Mouse (Mus musculus): ENCODE measurements around the gene Ttc28. TPM values are rescaled to one million over a fixed set of nuclear protein-coding genes. Genes with fewer than 3 reads are reported as not detected.
A peak's percentile ranks its signal among the peaks of the same experiment; 100 is the strongest.

The Ttc28 gene
- polyA plus RNA-seq, 1 experiment, result 16.3 TPM

DNA sequence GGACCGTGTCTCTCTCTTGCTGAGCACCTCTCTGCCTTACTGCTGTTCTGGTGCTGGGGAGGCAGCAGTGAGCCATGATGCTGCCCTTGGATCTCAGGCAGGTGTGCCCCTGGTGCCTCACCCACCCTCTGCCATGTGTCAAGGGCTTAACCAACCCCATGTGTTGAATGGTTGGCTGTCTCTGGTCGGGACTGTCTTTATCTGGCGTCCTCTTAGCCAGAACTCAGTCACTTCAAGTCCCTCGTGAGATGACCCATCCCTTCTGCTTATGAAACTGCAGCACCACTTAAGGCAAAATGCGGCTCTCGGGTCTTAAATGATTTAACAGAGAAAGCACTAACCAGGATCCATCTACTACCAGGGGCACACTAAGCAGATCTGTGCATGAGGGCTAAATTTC lies 283.3 kb downstream of the Ttc28 start:
- Histone ChIP-seq H3K4me3 (ENCODE audit: insufficient read depth, low read depth, low read length) (no peak overlapping the region), H3K4me1 (ENCODE audit: control insufficient read depth, insufficient read depth, insufficient read length, low read length) (0 out of 2 replicates have a peak, but pooled peaks cover 5% of the 10 kb centered on the region), H3K27ac (replicated peaks; ENCODE audit: low read depth, low read length) (no peak overlapping the region)

DNA sequence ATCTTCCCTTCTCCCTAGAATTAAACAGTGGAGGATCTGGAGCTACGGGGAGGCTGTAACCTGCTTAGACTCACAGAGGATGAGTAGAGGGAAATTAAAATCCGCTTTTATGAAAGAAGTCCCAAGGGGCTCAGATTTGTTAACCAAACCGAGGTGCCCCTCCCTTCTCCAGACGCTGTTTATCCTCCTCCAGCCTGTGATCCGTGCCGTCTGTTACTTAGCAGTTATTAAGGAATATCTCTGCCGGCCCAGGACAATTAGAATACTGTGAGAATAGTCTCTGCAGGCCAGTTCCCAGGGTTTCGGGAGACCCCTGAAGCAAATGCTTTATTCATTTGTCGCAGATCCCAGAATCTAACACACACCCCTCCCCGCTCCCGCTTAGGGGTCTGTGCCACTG lies 283.8 kb downstream of the Ttc28 start:
- Histone ChIP-seq H3K27ac (replicated peaks; ENCODE audit: low read depth, low read length) (no peak overlapping the region), H3K4me3 (ENCODE audit: insufficient read depth, low read depth, low read length) (no peak overlapping the region), H3K4me1 (ENCODE audit: control insufficient read depth, insufficient read depth, insufficient read length, low read length) (0 out of 2 replicates have a peak, but pooled peaks cover 5% of the 10 kb centered on the region)

DNA sequence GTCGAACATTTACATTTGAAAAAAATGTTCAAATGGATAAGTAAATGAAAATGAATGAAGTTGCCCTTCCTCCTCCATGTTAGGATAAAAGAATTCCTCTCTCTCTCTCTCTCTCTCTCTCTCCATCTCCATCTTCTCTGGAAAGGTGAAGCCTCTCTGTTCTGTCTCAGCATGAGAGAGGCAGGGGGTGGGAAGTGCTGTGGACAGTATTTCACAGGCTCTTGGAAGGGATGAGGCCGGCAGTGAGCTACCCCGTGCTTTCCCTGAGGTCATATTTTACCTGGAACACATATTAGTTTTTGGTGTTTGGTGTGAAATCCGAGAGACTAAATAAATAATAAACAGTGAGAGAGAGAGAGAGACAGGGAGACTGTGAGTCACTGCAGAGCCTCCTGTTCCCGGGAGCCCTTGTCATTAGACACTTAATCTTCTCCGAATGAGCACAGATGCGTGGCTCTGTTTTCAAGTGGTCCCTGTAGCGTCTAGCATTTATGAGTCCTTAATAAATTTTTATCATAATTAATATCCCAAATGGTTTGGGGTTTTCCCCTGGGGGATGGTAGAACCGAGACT lies 284.8 kb downstream of the Ttc28 start:
- no peak overlapping the region for H3K27ac ChIP-seq (replicated peaks; ENCODE audit: low read depth, low read length)
- no peak overlapping the region for H3K4me3 ChIP-seq (ENCODE audit: insufficient read depth, low read depth, low read length)

DNA sequence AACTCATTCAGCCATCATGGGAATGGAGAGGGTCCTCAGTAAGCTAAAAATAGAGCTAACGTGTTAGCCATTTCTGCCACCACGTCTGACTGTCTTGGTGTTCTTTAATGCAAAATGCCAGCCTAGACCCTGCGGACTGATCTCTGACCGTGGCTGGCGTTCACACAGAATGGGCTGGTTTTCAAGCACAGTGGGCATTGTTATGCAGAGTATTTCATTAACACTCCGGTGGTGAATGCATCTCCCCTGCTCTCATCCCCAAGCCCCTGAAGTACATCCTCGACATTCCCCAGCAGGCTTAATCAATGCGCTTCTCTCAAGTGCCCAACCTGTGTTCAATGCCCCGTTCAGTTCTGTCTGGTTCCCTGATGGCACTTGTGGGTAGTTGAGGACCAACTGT lies 290.8 kb downstream of the Ttc28 start:
- H3K4me1 ChIP-seq (ENCODE audit: control insufficient read depth, insufficient read depth, insufficient read length, low read length), result no peaks in the 10 kb centered on the region
- no peak overlapping the region for H3K4me3 ChIP-seq (ENCODE audit: insufficient read depth, low read depth, low read length)
- H3K27ac ChIP-seq (replicated peaks; ENCODE audit: low read depth, low read length), result no peak overlapping the region

More for the DNA sequence above, 284.8 kb downstream of the Ttc28 start:
- 0 out of 2 replicates have a peak, but pooled peaks cover 5% of the 10 kb centered on the region for H3K4me1 ChIP-seq (ENCODE audit: control insufficient read depth, insufficient read depth, insufficient read length, low read length)

DNA sequence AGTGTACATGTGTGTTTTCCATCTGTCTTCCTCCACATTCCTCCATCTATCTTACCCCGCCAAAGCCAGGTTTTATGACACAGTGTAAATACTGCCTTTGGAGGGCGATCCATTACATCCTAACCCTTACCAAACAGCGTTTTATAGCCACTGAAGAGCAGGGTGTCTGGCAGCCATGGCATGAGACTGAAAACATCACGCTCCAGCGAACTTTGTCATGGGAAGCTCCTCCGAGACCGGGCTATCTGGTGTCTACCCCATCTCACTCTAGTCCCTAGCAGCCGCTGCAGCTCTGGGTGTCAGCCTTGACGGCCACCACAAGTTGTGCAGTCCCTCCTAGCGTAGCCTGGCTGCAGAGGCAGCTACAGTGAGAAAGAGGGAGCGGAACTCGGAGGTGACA lies 295.8 kb downstream of the Ttc28 start:
- Histone ChIP-seq H3K4me3 (ENCODE audit: insufficient read depth, low read depth, low read length) (no peak overlapping the region), H3K27ac (replicated peaks; ENCODE audit: low read depth, low read length) (no peak overlapping the region), H3K4me1 (ENCODE audit: control insufficient read depth, insufficient read depth, insufficient read length, low read length) (peaks cover 11% of the 10 kb centered on the region)

DNA sequence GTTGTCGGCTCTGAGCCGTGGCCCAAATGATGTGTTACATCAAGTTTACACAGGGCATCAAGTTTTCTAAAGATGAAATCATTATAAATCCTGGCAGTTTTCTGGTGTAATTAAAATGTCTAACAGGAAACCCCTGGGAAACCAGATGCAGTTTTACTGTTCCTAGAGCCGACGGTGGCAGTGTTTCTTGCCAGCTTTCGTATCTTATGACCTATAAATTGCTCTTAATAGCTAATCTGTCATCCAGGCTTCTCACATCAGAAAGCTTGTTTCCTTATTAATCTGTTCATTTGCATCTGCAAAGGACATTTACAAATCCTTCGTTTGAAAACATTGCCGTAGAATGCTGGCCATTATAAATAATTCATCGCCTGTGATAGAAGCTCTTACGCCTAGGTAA lies 296.2 kb downstream of the Ttc28 start:
- no peak overlapping the region for H3K27ac ChIP-seq (replicated peaks; ENCODE audit: low read depth, low read length)
- peaks cover 11% of the 10 kb centered on the region for H3K4me1 ChIP-seq (ENCODE audit: control insufficient read depth, insufficient read depth, insufficient read length, low read length)
- no peak overlapping the region for H3K4me3 ChIP-seq (ENCODE audit: insufficient read depth, low read depth, low read length)

DNA sequence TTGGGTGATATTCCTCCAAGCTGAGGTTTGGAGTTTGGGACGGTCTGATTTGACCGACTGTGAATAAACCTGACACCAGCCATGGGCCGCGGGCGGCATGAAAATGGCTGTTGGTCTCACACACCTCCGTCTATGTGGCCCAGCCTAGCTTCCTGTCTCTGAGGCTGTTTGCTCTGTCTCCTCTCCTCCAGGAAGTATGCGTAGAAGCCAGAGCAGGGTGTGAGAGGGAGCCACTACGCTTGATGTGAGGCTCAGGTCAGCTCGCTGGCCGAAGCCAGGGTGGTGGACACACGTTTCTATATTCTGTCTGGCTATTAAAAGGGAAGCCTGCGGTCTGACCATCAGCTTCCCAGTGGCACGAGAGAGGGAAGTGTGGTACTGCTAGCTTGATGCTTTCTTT lies 296.8 kb downstream of the Ttc28 start:
- Histone ChIP-seq H3K4me3 (ENCODE audit: insufficient read depth, low read depth, low read length) (no peak overlapping the region), H3K4me1 (ENCODE audit: control insufficient read depth, insufficient read depth, insufficient read length, low read length) (peaks cover 11% of the 10 kb centered on the region), H3K27ac (replicated peaks; ENCODE audit: low read depth, low read length) (peak overlapping the region; percentile 23)

DNA sequence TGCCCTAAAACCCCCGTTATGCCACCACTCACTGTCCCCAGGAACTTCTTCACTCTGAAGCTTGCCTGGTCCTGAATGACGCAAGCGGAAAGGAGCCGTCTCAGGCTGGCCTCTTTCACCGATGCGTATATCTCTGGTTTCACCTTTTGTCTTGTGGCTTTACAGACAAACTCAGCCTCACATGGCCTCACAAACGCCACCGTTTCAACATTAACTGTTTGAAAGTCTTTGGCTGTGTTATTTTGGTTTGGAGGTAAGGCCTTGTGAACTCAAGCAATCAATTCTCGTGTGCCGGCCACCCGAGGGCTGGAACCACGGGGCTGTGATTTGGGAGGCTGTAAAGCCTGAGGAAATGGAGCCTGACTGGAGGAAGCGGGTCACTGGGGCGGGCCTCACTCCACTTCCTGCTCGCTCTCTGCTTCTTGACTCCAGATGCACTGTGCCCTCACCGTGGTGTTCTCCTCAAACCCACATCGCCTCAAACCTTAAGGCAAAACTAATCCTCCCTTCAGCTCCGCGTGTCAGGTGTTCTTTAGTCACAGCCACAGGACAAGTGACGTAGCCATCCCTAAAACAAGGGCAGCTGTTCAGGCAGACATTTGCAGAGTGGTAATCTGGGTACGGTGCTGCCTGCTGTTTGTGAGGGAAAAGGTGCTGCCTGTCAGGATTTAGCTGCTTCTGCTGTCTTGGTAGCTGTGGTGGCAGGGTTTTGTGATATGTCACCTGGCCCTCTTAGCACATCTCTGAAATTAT lies 298.9 kb downstream of the Ttc28 start:
- Histone ChIP-seq H3K4me3 (ENCODE audit: insufficient read depth, low read depth, low read length) (peak overlapping the region; percentile 64), H3K4me1 (ENCODE audit: control insufficient read depth, insufficient read depth, insufficient read length, low read length) (peaks cover 11% of the 10 kb centered on the region), H3K27ac (replicated peaks; ENCODE audit: low read depth, low read length) (peak overlapping the region; percentile 98)

DNA sequence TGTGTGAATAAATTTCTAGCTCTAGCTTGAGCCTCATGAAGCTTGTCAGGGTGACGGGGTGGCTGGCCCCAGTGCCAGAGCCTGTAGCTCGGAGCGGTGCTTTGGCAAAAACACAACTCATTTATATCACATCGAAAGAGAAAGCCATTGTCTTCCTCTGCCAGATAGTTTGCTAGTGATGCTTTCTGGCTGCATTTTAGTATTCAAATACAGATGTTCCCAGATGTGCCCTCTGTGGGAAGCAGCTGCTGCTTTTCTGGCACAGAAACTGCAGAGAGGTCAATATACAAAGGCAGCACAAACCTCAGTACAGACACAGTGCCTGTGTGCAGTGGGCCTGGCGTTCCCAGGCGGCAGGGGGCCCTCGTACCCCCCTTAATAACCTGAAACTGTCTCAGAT lies 300.0 kb downstream of the Ttc28 start:
- no peak overlapping the region for H3K4me3 ChIP-seq (ENCODE audit: insufficient read depth, low read depth, low read length)
- H3K27ac ChIP-seq (replicated peaks; ENCODE audit: low read depth, low read length), result no peak overlapping the region
- peaks cover 11% of the 10 kb centered on the region for H3K4me1 ChIP-seq (ENCODE audit: control insufficient read depth, insufficient read depth, insufficient read length, low read length)

DNA sequence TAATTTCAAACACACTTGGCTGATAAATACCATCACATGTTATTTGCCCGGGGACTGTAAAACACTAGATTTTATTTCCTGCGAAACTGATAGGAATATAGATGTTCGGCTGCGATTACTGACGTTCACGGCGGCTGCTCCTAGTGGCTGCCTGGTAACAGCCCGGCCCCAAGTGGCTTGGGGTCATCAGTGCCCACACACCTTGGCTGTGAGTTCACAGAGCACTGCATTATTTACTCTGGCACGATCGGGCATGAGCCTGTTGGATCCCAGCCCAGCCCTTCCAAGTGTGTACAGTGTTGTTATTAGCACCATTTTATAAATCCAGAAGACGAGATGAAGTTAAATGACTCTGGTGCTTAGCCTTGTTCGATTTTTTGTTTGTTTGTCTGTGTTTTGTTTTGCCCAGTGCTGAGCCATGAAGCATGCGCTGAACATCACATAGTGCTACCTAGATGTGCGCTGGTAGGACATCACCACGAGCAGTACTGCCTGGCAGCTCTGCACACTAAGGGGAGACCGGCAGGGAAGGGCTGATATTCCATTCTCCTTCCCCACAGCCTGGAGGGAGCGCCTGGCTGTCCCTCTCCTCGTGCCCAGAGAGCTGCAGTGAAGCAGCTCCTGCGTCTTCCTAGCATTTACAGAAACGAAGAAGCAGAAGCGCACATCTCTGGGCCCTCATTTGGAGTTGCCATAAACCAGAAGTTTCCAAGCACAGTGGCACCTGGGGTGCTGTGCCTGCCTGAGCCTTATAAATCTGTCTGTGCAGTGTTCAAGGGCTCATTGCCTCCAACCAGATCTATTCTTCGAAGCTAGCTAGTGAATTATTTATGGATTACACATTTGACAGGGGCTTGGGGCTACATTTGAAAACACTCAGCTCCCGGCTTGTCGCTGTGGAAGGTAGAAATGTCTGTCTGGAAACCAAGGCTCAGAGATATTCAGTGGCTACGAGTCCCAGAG lies 300.8 kb downstream of the Ttc28 start:
- no peak overlapping the region for H3K4me3 ChIP-seq (ENCODE audit: insufficient read depth, low read depth, low read length)
- H3K27ac ChIP-seq (replicated peaks; ENCODE audit: low read depth, low read length), result no peak overlapping the region
- H3K4me1 ChIP-seq (ENCODE audit: control insufficient read depth, insufficient read depth, insufficient read length, low read length), result peaks cover 11% of the 10 kb centered on the region

DNA sequence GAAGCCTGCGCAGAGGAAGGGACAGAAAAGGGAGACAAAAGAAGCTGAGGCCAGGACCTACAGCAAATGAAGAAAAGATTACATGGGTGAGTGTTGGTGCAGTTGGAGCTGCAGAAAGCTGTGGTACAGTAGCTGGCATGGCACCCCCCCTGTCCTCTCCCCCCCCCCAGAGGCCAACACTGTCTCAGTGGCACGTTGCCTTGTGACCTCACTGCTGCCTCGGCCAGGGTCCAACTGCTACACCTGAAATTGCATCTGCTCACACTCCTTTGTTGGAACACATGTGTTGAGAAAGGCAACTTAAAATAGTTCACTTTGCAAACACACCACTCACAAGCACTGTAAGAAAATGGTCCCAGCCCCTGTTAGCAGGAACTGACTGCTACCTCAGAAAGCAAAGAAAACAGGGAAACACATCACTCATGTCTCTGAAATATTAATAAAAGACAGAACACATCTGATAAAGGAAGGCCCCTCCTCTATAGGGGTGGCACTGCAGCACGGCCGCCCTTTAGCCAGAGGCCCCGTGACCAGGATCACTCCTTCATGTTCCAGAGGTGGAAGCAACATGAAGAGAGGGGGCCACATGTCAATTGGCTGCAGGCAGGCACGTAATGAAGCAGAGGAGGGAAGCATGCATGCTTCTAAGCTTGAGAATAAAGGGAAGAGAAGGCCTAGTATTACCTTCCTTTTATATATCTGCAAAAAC lies 301.8 kb downstream of the Ttc28 start:
- H3K27ac ChIP-seq (replicated peaks; ENCODE audit: low read depth, low read length), result no peak overlapping the region
- H3K4me1 ChIP-seq (ENCODE audit: control insufficient read depth, insufficient read depth, insufficient read length, low read length), result peaks cover 10% of the 10 kb centered on the region
- H3K4me3 ChIP-seq (ENCODE audit: insufficient read depth, low read depth, low read length), result no peak overlapping the region

DNA sequence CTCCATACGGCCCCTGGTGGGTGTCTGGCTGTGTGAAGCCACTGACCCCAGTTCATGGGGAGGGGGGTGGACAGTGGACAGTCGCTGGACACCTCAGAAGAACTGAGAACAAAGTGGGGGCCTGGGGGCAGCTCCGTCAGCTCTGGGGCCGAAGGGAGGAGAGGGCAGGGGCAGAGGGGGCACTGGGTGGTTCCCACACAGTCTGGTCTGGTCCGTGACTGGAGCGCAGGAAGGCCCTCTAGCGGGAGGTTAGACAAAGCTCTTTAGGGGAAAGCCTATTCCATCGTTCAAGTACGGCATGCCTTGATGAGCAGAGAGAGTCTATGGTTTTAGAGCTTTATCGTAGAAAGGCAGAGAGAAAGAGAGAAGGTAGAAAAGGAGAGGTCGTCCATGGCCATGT lies 307.0 kb downstream of the Ttc28 start:
- H3K27ac ChIP-seq (replicated peaks; ENCODE audit: low read depth, low read length), result no peak overlapping the region
- no peaks in the 10 kb centered on the region for H3K4me1 ChIP-seq (ENCODE audit: control insufficient read depth, insufficient read depth, insufficient read length, low read length)
- no peak overlapping the region for H3K4me3 ChIP-seq (ENCODE audit: insufficient read depth, low read depth, low read length)

DNA sequence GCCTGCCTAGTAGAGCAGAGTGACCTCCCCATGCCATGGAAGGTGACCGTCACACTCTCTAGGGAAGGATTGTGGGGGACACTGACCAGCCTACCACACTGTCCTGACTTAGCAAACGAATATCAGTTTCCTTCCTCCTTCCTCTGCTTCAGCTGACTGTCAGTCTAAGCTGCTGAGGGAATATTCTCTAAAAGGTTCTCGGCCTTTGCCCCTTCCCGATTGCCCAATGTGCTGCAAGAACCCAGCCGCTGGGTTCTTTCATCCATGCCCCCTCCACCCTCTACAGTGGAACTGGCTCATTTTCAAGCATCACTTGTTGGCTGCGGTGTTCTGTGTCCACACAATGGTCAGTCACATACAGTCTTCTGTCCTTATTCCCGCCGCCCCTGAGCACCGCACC lies 312.4 kb downstream of the Ttc28 start:
- Histone ChIP-seq H3K4me1 (ENCODE audit: control insufficient read depth, insufficient read depth, insufficient read length, low read length) (no peaks in the 10 kb centered on the region; the same call in 1 of the 2 replicates), H3K4me3 (ENCODE audit: insufficient read depth, low read depth, low read length) (no peak overlapping the region), H3K27ac (replicated peaks; ENCODE audit: low read depth, low read length) (no peak overlapping the region)

DNA sequence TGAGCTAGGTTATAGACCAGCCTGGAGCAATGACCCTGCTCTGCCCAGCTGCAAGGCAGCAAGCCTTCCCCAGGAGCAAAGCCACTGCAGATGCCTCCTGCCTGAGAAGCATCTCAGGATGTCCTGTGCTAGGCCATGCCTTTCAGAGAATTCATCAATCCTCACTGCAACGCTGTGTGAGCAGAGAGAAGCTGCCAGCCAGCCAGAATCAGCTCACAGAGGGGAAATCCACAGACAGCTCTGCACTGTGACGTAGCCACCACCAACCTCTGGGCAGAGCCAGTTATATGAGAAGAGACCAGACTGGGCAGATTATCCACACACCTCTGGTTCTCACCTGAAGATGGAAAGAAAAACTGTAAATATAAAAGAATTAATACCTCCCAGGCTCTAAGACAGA lies 315.2 kb downstream of the Ttc28 start:
- Histone ChIP-seq H3K4me1 (ENCODE audit: control insufficient read depth, insufficient read depth, insufficient read length, low read length) (no peaks in the 10 kb centered on the region; the same call in 1 of the 2 replicates), H3K4me3 (ENCODE audit: insufficient read depth, low read depth, low read length) (no peak overlapping the region)

More for the DNA sequence above, 315.2 kb downstream of the Ttc28 start:
- no peak overlapping the region for H3K27ac ChIP-seq (replicated peaks; ENCODE audit: low read depth, low read length)
